Mouse (Mus musculus) forebrain, embryonic 13.5 days (tissue): ENCODE data around the gene Socs1. TPM values are rescaled to one million over a fixed set of nuclear protein-coding genes. Genes with fewer than 3 reads are reported as not detected.

Source experiments
- ATAC-seq: fragments of 200-750 bp; cut with Nextera tagmentation; 2 replicates; pipeline ENCODE4 v1.8.0; 2017
- H3K27ac ChIP-seq: fragments of 300-500 bp; sonication (generic); 2 replicates; pipeline ENCODE4 v1.5.1; 2015; ENCODE audit warnings: inconsistent platforms, mild to moderate bottlenecking, moderate library complexity
- H3K27me3 ChIP-seq: fragments of 300-500 bp; sonication (generic); 2 replicates; pipeline ENCODE4 v1.6.1; 2015; ENCODE audit warnings: mild to moderate bottlenecking, inconsistent platforms
- H3K36me3 ChIP-seq: fragments of 300-500 bp; sonication (generic); 2 replicates; pipeline ENCODE4 v1.6.1; 2015; ENCODE audit warnings: mild to moderate bottlenecking, inconsistent platforms; ENCODE audit not compliant: poor library complexity, severe bottlenecking
- H3K4me1 ChIP-seq: fragments of 300-500 bp; sonication (generic); 2 replicates; pipeline ENCODE4 v1.6.1; 2015; ENCODE audit warnings: inconsistent platforms
- H3K4me2 ChIP-seq: fragments of 300-500 bp; sonication (generic); 2 replicates; pipeline ENCODE4 v1.6.1; 2015; ENCODE audit warnings: inconsistent platforms, mild to moderate bottlenecking, moderate library complexity
- H3K4me3 ChIP-seq: fragments of 300-500 bp; sonication (generic); 2 replicates; pipeline ENCODE4 v1.5.1; 2015; ENCODE audit warnings: mild to moderate bottlenecking, inconsistent platforms
- H3K9ac ChIP-seq: fragments of 300-500 bp; sonication (generic); 2 replicates; pipeline ENCODE4 v1.6.1; 2015; ENCODE audit warnings: mild to moderate bottlenecking, inconsistent platforms
- H3K9me3 ChIP-seq: fragments of 300-500 bp; sonication (generic); replicated peaks from 2 replicates; pipeline ENCODE4 v1.6.1; 2016; ENCODE audit warnings: inconsistent platforms
- WGBS: fragments of 180-500 bp; shearing (Covaris S2); methylation state at CpG from one replicate; pipeline ENCODE4 v1.1.7; 2015; 5-methylcytosine and 5-hydroxymethylcytosine counted together
- polyA plus RNA-seq: library from polyadenylated mRNA; unstranded; fragments of >200 nt; fragmentation: Nextera tagmentation; extraction: Ambion mirVana; gene quantifications from 2 replicates; pipeline ENCODE4 v1.2.1, GENCODE M21; 2015

Gene Socs1
- polyA plus RNA-seq, 1 experiment from 2014 or later, result 1.3 TPM

- ATAC-seq, result peak; percentile 74
- Histone ChIP-seq H3K4me1 (peaks cover 8% of the 10 kb centered on the region), H3K27me3 (no peaks in the 10 kb centered on the region), H3K4me2 (no peak overlapping the region), H3K4me3 (no peak overlapping the region), H3K27ac (no peak overlapping the region), H3K36me3 (no peaks in the 10 kb centered on the region), H3K9ac (no peak overlapping the region), H3K9me3 (no peaks in the 10 kb centered on the region)
- WGBS, result 65% methylated on average over 7 of the region's 7 CpGs
Observed at GRCm38 (mm10) chr16:10749824-10750223, 35.5 kb downstream of the Socs1 start.

GRCm38 (mm10) chr16:10749226-10749625, 36.1 kb downstream of the Socs1 start:
- no peak overlapping the region for H3K4me2 ChIP-seq
- peaks cover 8% of the 10 kb centered on the region for H3K4me1 ChIP-seq
- 79% methylated on average over 7 of the region's 7 CpGs for WGBS
- no peaks in the 10 kb centered on the region for H3K9me3 ChIP-seq
- no peak for ATAC-seq
- no peaks in the 10 kb centered on the region for H3K27me3 ChIP-seq
- H3K27ac ChIP-seq, result no peak overlapping the region
- no peaks in the 10 kb centered on the region for H3K36me3 ChIP-seq
- H3K4me3 ChIP-seq, result no peak overlapping the region
- no peak overlapping the region for H3K9ac ChIP-seq

GRCm38 (mm10) chr16:10741082-10741481, 44.3 kb downstream of the Socs1 start:
- no peaks in the 10 kb centered on the region for H3K36me3 ChIP-seq
- no peak for ATAC-seq
- no peak overlapping the region for H3K4me3 ChIP-seq
- no peaks in the 10 kb centered on the region for H3K4me1 ChIP-seq
- WGBS, result 95% methylated on average over 2 of the region's 2 CpGs
- H3K27me3 ChIP-seq, result no peaks in the 10 kb centered on the region
- H3K27ac ChIP-seq, result no peak overlapping the region
- no peak overlapping the region for H3K4me2 ChIP-seq
- no peak overlapping the region for H3K9ac ChIP-seq
- no peaks in the 10 kb centered on the region for H3K9me3 ChIP-seq

GRCm38 (mm10) chr16:10739854-10740398, 45.4 kb downstream of the Socs1 start:
- WGBS, result 78% methylated on average over 9 of the region's 9 CpGs
- H3K4me1 ChIP-seq, result no peaks in the 10 kb centered on the region
- no peak for ATAC-seq
- H3K4me3 ChIP-seq, result no peak overlapping the region
- no peaks in the 10 kb centered on the region for H3K36me3 ChIP-seq
- H3K9ac ChIP-seq, result no peak overlapping the region
- H3K27me3 ChIP-seq, result no peaks in the 10 kb centered on the region
- no peak overlapping the region for H3K27ac ChIP-seq
- no peaks in the 10 kb centered on the region for H3K9me3 ChIP-seq
- no peak overlapping the region for H3K4me2 ChIP-seq

GRCm38 (mm10) chr16:10738866-10739265, 46.5 kb downstream of the Socs1 start:
- Histone ChIP-seq H3K4me1 (no peaks in the 10 kb centered on the region), H3K9ac (no peak overlapping the region), H3K36me3 (no peaks in the 10 kb centered on the region), H3K4me3 (no peak overlapping the region), H3K9me3 (no peaks in the 10 kb centered on the region), H3K4me2 (no peak overlapping the region), H3K27ac (no peak overlapping the region), H3K27me3 (no peaks in the 10 kb centered on the region)
- no peak for ATAC-seq
- 89% methylated on average over 3 of the region's 3 CpGs for WGBS

- 54% methylated on average over 2 of the region's 2 CpGs for WGBS
- no peaks in the 10 kb centered on the region for H3K4me1 ChIP-seq
- H3K27ac ChIP-seq, result no peak overlapping the region
- H3K36me3 ChIP-seq, result no peaks in the 10 kb centered on the region
- no peak overlapping the region for H3K4me3 ChIP-seq
- no peak overlapping the region for H3K9ac ChIP-seq
- no peaks in the 10 kb centered on the region for H3K9me3 ChIP-seq
- H3K27me3 ChIP-seq, result no peaks in the 10 kb centered on the region
- no peak overlapping the region for H3K4me2 ChIP-seq
- ATAC-seq, result no peak
Observed at GRCm38 (mm10) chr16:10737571-10737970, 47.8 kb downstream of the Socs1 start.

- ATAC-seq, result no peak
- Histone ChIP-seq H3K4me2 (no peak overlapping the region), H3K27me3 (no peaks in the 10 kb centered on the region), H3K4me3 (no peak overlapping the region), H3K36me3 (no peaks in the 10 kb centered on the region), H3K4me1 (no peaks in the 10 kb centered on the region), H3K9ac (no peak overlapping the region), H3K9me3 (no peaks in the 10 kb centered on the region), H3K27ac (no peak overlapping the region)
- WGBS, result 74% methylated on average over 10 of the region's 10 CpGs
Observed at GRCm38 (mm10) chr16:10736364-10736763, 49.0 kb downstream of the Socs1 start.

- H3K4me2 ChIP-seq, result no peak overlapping the region
- no peaks in the 10 kb centered on the region for H3K9me3 ChIP-seq
- whole genome bisulfite sequencing, result 87% methylated on average over 2 of the region's 2 CpGs
- no peak overlapping the region for H3K27ac ChIP-seq
- no peak for ATAC-seq
- H3K36me3 ChIP-seq, result no peaks in the 10 kb centered on the region
- H3K27me3 ChIP-seq, result no peaks in the 10 kb centered on the region
- H3K4me3 ChIP-seq, result no peak overlapping the region
- no peaks in the 10 kb centered on the region for H3K4me1 ChIP-seq
- H3K9ac ChIP-seq, result no peak overlapping the region
Observed at GRCm38 (mm10) chr16:10735781-10736180, 49.6 kb downstream of the Socs1 start.

- ATAC-seq, result no peak
- Histone ChIP-seq H3K27me3 (no peaks in the 10 kb centered on the region), H3K9ac (no peak overlapping the region), H3K9me3 (no peaks in the 10 kb centered on the region), H3K27ac (no peak overlapping the region), H3K4me2 (no peak overlapping the region), H3K4me3 (no peak overlapping the region), H3K36me3 (no peaks in the 10 kb centered on the region), H3K4me1 (no peaks in the 10 kb centered on the region)
- 89% methylated on average over 5 of the region's 5 CpGs for WGBS
Observed at GRCm38 (mm10) chr16:10732421-10732820, 52.9 kb downstream of the Socs1 start.

Other genes starting within 250 kb of the Socs1 start
- 15.0 and 17.3 TPM in 2 replicates for gene Dexi, start 242.5 kb downstream of the Socs1 start, polyA plus RNA-seq
- gene Clec16a, start 240.2 kb downstream of the Socs1 start, polyA plus RNA-seq, result 54.3 and 61.7 TPM in 2 replicates
- gene Tnp2, start 3.1 kb upstream of the Socs1 start, polyA plus RNA-seq, result not detected in 2 replicates
- gene Prm3, start 5.4 kb upstream of the Socs1 start, polyA plus RNA-seq, result not detected in 2 replicates
- not detected in 2 replicates for gene Prm2, start 10.6 kb upstream of the Socs1 start, polyA plus RNA-seq
- not detected in 2 replicates for gene Prm1, start 20.3 kb upstream of the Socs1 start, polyA plus RNA-seq
- not detected in 2 replicates for gene Gm11172, start 27.4 kb upstream of the Socs1 start, polyA plus RNA-seq
- 2.6 and 3.3 TPM in 2 replicates for gene Rmi2, start 49.5 kb upstream of the Socs1 start, polyA plus RNA-seq